Mouse (Mus musculus): Measurements from ENCODE around the gene Gm6465. TPM values are rescaled to one million over a fixed set of nuclear protein-coding genes. Genes with fewer than 3 reads are reported as not detected.
"Not testable (repeated sequence)": the region's sequence is repeated elsewhere in the genome, so short reads cannot be mapped to it uniquely, and the experiment has no call there.

The Gm6465 gene
- polyA plus RNA-seq (2012; fragmentation: generic; extraction: Trizol): not detected

DNA sequence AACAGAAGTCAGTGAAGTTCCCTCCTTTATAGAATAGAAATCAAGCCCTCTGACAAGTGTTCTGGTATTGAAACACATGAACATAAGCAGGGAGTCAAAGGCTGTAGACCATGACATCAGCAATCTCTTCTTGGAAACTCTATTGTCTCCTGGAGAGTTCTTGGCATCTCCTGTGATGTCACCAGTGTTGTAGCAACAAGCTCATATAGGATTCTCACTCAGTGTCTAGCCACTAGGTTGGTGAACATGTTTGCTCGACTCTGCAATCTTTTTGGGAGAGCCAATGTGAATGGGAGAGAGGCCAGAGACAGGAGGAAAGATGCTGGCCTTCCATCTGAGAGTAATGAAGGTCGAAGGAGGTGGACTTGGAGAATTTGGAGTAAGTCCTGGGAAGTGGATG is at the start of gene Gm6465:
Gene Gm6465, plus strand, starts transcription at position 301 of the 400 bp plus-strand sequence.
- H3K4me3 ChIP-seq; H3K36me3 ChIP-seq (ENCODE audit: control insufficient read depth, insufficient read depth); H3K79me2 ChIP-seq (ENCODE audit: control insufficient read depth, insufficient read depth); H3ac ChIP-seq (ENCODE audit: control insufficient read depth, insufficient read length); H3K27me3 ChIP-seq (ENCODE audit: control insufficient read depth, insufficient read depth, insufficient read length); H3K4me2 ChIP-seq (ENCODE audit: low read depth): not testable (repeated sequence)

DNA sequence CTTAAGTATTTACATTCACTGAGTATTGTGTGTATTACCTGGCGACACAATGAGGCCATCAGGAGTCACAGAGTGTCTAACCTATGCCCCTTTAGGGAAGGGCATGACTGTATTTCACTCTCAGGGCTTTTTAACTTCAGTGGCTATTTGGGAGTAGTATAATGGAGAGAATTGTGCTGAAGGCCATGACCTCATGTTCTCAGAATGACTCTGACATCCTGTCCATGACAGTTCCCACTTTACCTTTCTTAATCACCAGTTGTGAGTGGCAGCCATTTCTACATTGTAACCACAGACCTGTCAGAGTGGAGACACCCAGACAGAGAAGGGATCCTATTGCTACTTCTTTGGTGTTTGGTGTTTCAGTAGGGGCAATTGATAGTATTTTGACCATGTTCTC is 485 bp downstream of the Gm6465 start:
- not testable (repeated sequence) for H3K4me2 ChIP-seq (ENCODE audit: low read depth); H3ac ChIP-seq (ENCODE audit: control insufficient read depth, insufficient read length); H3K27me3 ChIP-seq (ENCODE audit: control insufficient read depth, insufficient read depth, insufficient read length); H3K4me3 ChIP-seq; H3K79me2 ChIP-seq (ENCODE audit: control insufficient read depth, insufficient read depth); H3K36me3 ChIP-seq (ENCODE audit: control insufficient read depth, insufficient read depth)

DNA sequence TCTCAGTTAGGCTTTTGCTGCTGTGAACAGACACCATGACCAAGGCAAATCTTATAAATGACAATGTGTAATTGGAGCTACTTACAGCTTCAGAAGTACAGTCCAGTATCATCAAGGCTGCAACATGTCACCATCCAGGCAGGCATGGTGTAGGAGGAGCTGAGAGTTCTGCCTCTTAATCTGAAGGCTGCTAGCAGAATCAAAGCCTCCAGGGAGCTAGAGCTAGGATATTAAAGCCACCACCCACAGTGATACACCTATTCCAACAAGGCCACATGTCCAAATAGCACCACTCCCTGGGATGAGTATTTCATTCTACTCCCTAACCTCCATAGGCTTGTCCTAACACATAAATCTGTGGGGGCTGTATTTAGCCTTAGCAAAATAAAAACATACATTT is 12.6 kb downstream of the Gm6465 start:
- not testable (repeated sequence) for H3K4me2 ChIP-seq (ENCODE audit: low read depth); H3ac ChIP-seq (ENCODE audit: control insufficient read depth, insufficient read length); H3K27me3 ChIP-seq (ENCODE audit: control insufficient read depth, insufficient read depth, insufficient read length); H3K79me2 ChIP-seq (ENCODE audit: control insufficient read depth, insufficient read depth); H3K36me3 ChIP-seq (ENCODE audit: control insufficient read depth, insufficient read depth); H3K4me3 ChIP-seq

Other genes starting within 250 kb of the Gm6465 start
- gene Gm8922, start 163.6 kb upstream of the Gm6465 start, polyA plus RNA-seq (2012; fragmentation: generic; extraction: Trizol): not detected
- gene Gm8926, start 75.0 kb upstream of the Gm6465 start, polyA plus RNA-seq (2012; fragmentation: generic; extraction: Trizol): not detected
- gene 4933402N22Rik, start 72.5 kb downstream of the Gm6465 start, polyA plus RNA-seq (2012; fragmentation: generic; extraction: Trizol): not detected